Mouse (Mus musculus): ENCODE measurements around the gene Ap3b1. TPM values are rescaled to one million over a fixed set of nuclear protein-coding genes. Genes with fewer than 3 reads are reported as not detected.

Gene Ap3b1
- total and polyA plus RNA-seq, 3 experiments, result 46.0 to 113 (median 60.7) TPM

DNA sequence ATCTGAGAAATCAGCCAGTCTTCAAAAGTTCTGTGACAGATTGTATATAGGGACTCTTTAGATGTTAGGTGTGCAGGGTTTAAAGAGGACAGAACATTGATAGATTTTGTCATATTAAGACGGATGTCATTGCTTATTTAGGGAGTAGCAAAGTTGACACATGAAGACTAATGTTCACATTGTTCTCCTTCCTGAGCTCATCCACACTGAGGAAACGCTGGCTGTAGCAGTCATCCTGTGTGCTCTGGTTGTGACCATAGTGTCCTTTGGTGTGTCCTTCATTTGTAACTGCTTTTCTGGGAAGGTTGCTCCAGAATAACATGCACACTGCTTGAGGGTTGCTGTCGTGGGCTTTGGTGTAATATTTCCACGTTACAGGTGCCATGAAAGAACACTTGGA, 100.4 kb downstream of the Ap3b1 start:
- no peak overlapping the region for H3K4me3 ChIP-seq (replicated peaks in 1 of 3; ENCODE audit: low read depth in 2 of 3, low read length in 2 of 3, poor library complexity in 1 of 3)
- H3K4me2 ChIP-seq (ENCODE audit: insufficient read depth, low read depth, poor library complexity, severe bottlenecking), result no peak overlapping the region
- no peak for DNase-seq (ENCODE audit: extremely low read depth)
- H3K27ac ChIP-seq (ENCODE audit: insufficient read depth, low read depth), result no peak overlapping the region
- peaks cover 0 to 21% of the 10 kb centered on the region in 2 experiments; a peak in 2 of 4 replicates for H3K4me1 ChIP-seq (ENCODE audit: control insufficient read depth in 1 of 2, insufficient read depth in 2 of 2)
- peaks cover 38 to 80% of the 10 kb centered on the region in 2 experiments for H3K36me3 ChIP-seq (replicated peaks in 1 of 2; ENCODE audit: control insufficient read depth in 1 of 2, insufficient read depth in 1 of 2, low read length in 1 of 2)
- in situ Hi-C loops (cut with MboI; ENCODE audit: low pct_ligation_motif_present, low pct_unique_long_range_greater_than_20kb, low sequenced_read_pairs), result no loop called here
- no peak overlapping the region for H3K9ac ChIP-seq (ENCODE audit: insufficient read depth, low read depth)
- dilution Hi-C loops (cut with MboI; ENCODE audit: extremely low pct_ligation_motif_present, extremely low pct_unique_long_range_greater_than_20kb, low sequenced_read_pairs), result no loop called here
- no peaks in the 10 kb centered on the region for H3K79me2 ChIP-seq (replicated peaks; ENCODE audit: control insufficient read depth, extremely low read depth, insufficient read depth, poor library complexity, severe bottlenecking)
- no peaks in the 10 kb centered on the region for H3K27me3 ChIP-seq (replicated peaks)
- no peak for TF ChIP-seq EP300 (IDR thresholded peaks at IDR 0.05; ENCODE audit: low read length)
- no peak for TF ChIP-seq MAX (IDR thresholded peaks at IDR 0.05; ENCODE audit: low read length)
- no peak for TF ChIP-seq USF1 (IDR thresholded peaks at IDR 0.05; ENCODE audit: low read depth, low read length)
- no peak for TF ChIP-seq CHD2 (IDR thresholded peaks at IDR 0.05; ENCODE audit: low read length)
- no peak for TF ChIP-seq BHLHE40 (IDR thresholded peaks at IDR 0.05; ENCODE audit: low read depth, low read length)
- TF ChIP-seq UBTF (IDR thresholded peaks at IDR 0.05; ENCODE audit: low read depth, low read length), result no peak
- no peak for TF ChIP-seq CTCF (conservative IDR thresholded peaks at IDR 0.05 in 1 of 2, IDR thresholded peaks at IDR 0.05 in 1 of 2; ENCODE audit: low read depth in 2 of 2, low read length in 2 of 2)
- no peak for TF ChIP-seq USF2 (conservative IDR thresholded peaks at IDR 0.05; ENCODE audit: low read depth, low read length)
- no peak for TF ChIP-seq MAZ (IDR thresholded peaks at IDR 0.05; ENCODE audit: low read depth, low read length)
- TF ChIP-seq KAT2A (IDR thresholded peaks at IDR 0.05; ENCODE audit: insufficient replicate concordance, low read length), result no peak
- TF ChIP-seq NELFE (IDR thresholded peaks at IDR 0.05; ENCODE audit: low read depth, low read length), result no peak
- TF ChIP-seq POLR2A (IDR thresholded peaks at IDR 0.05; ENCODE audit: low read depth, low read length), result no peak
- TF ChIP-seq MYC (IDR thresholded peaks at IDR 0.05; ENCODE audit: low read depth, low read length), result no peak
- no peak for TF ChIP-seq MEF2A (IDR thresholded peaks at IDR 0.05; ENCODE audit: borderline replicate concordance, low read depth, low read length)
- no peak for TF ChIP-seq HCFC1 (IDR thresholded peaks at IDR 0.05; ENCODE audit: low read depth, low read length)
- no peak for TF ChIP-seq SMC3 (IDR thresholded peaks at IDR 0.05; ENCODE audit: low read depth, low read length)
- TF ChIP-seq GABPA (IDR thresholded peaks at IDR 0.05; ENCODE audit: insufficient replicate concordance, low read depth, low read length), result no peak
- TF ChIP-seq SIN3A (IDR thresholded peaks at IDR 0.05; ENCODE audit: low read length), result no peak
- no peaks in the 10 kb centered on the region for H3K9me3 ChIP-seq (replicated peaks; ENCODE audit: low read length)

DNA sequence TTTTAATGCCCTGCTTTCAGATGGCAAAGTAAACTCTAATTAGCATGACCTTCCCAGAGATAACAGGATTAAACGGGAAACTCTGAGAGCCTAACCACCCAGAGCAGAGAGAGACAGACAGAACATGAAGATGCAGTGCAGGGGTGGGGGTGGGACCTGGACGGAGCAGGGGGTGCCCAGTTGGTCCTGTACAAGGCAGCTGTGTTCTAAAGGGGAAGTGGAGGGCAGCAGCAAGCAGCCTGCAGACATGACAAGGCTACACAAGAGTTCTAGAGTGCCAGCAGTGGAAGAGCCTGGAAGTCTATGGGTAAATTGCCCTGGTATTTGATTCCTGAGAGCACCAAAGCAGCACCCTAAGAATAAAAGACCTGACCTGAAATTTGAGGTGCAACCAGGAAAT, 105.5 kb downstream of the Ap3b1 start:
- H3K27me3 ChIP-seq (replicated peaks), result no peaks in the 10 kb centered on the region
- peak; percentile 21 for DNase-seq (ENCODE audit: extremely low read depth)
- H3K4me2 ChIP-seq (ENCODE audit: insufficient read depth, low read depth, poor library complexity, severe bottlenecking), result no peak overlapping the region
- H3K36me3 ChIP-seq (replicated peaks in 1 of 2; ENCODE audit: control insufficient read depth in 1 of 2, insufficient read depth in 1 of 2, low read length in 1 of 2), result peaks cover 24 to 70% of the 10 kb centered on the region in 2 experiments
- dilution Hi-C loops (cut with MboI; ENCODE audit: extremely low pct_ligation_motif_present, extremely low pct_unique_long_range_greater_than_20kb, low sequenced_read_pairs), result no loop called here
- no peaks in the 10 kb centered on the region for H3K9me3 ChIP-seq (replicated peaks; ENCODE audit: low read length)
- no peak overlapping the region for H3K27ac ChIP-seq (ENCODE audit: insufficient read depth, low read depth)
- in situ Hi-C loops (cut with MboI; ENCODE audit: low pct_ligation_motif_present, low pct_unique_long_range_greater_than_20kb, low sequenced_read_pairs), result no loop called here
- no peak overlapping the region for H3K9ac ChIP-seq (ENCODE audit: insufficient read depth, low read depth)
- TF ChIP-seq BHLHE40 (IDR thresholded peaks at IDR 0.05; ENCODE audit: low read depth, low read length) (no peak), ZC3H11A (IDR thresholded peaks at IDR 0.05; ENCODE audit: low read depth, low read length) (no peak), TCF12 (IDR thresholded peaks at IDR 0.05; ENCODE audit: low read depth, low read length) (no peak), NRF1 (IDR thresholded peaks at IDR 0.05; ENCODE audit: low read depth, low read length) (no peak), ZMIZ1 (IDR thresholded peaks at IDR 0.05; ENCODE audit: low read depth, low read length) (no peak)
- peaks cover 0 to 27% of the 10 kb centered on the region in 2 experiments; a peak in 2 of 4 replicates for H3K4me1 ChIP-seq (ENCODE audit: control insufficient read depth in 1 of 2, insufficient read depth in 2 of 2)
- H3K4me3 ChIP-seq (replicated peaks in 1 of 3; ENCODE audit: low read depth in 2 of 3, low read length in 2 of 3, poor library complexity in 1 of 3), result no peak overlapping the region
- H3K79me2 ChIP-seq (replicated peaks; ENCODE audit: control insufficient read depth, extremely low read depth, insufficient read depth, poor library complexity, severe bottlenecking), result no peaks in the 10 kb centered on the region
